Mouse (Mus musculus) CH12.LX (cell line): ENCODE results near the gene Frmd5. TPM values are rescaled to one million over a fixed set of nuclear protein-coding genes. Genes with fewer than 3 reads are reported as not detected.

Source experiments
- DNase-seq: peaks from one replicate; pipeline ENCODE4 v3.0.0-alpha.2; 2013; ENCODE audit errors: extremely low read depth
- H3K27ac ChIP-seq: 2 replicates; pipeline ENCODE4 v1.5.1; 2012; ENCODE audit warnings: low read depth, mild to moderate bottlenecking, control low read depth, moderate library complexity; ENCODE audit not compliant: insufficient read depth
- H3K27me3 ChIP-seq: replicated peaks from 2 replicates; pipeline ENCODE3; 2012; ENCODE audit warnings: inconsistent platforms
- H3K36me3 ChIP-seq, 2 experiments: replicated peaks in 1 of 2; 2 replicates each; pipeline versions ENCODE3 to v1.6.1; 2012; ENCODE audit warnings: inconsistent platforms in 1 of 2, low read length in 1 of 2, mild to moderate bottlenecking in 1 of 2, mixed read lengths in 1 of 2, moderate library complexity in 1 of 2; ENCODE audit not compliant: control insufficient read depth in 1 of 2, insufficient read depth in 1 of 2
- H3K4me1 ChIP-seq, 2 experiments: 2 replicates each; pipeline ENCODE4 v1.6.1; 2012; ENCODE audit warnings: inconsistent platforms in 1 of 2, moderate library complexity in 1 of 2; ENCODE audit not compliant: insufficient read depth in 2 of 2, control insufficient read depth in 1 of 2
- H3K4me2 ChIP-seq: 2 replicates; pipeline ENCODE4 v1.6.1; 2012; ENCODE audit warnings: low read depth, mild to moderate bottlenecking, control low read depth; ENCODE audit not compliant: poor library complexity, insufficient read depth, severe bottlenecking
- H3K4me3 ChIP-seq, 3 experiments: fragments of 150-350 bp in 1 of 3; sonication (generic) in 1 of 3; replicated peaks in 1 of 3; 2 replicates each; pipeline versions ENCODE3 to v1.5.1; 2011 to 2012; ENCODE audit warnings: low read depth in 2 of 3, low read length in 2 of 3, mild to moderate bottlenecking in 2 of 3, moderate library complexity in 2 of 3, control low read depth in 1 of 3, improper control_type of control experiment in 1 of 3, inconsistent platforms in 1 of 3, mixed read lengths in 1 of 3; ENCODE audit not compliant: poor library complexity in 1 of 3
- H3K79me2 ChIP-seq: replicated peaks from 2 replicates; pipeline ENCODE4 v1.6.1; 2012; ENCODE audit warnings: mild to moderate bottlenecking, moderate library complexity; ENCODE audit not compliant: control insufficient read depth, poor library complexity, insufficient read depth, severe bottlenecking; ENCODE audit errors: extremely low read depth
- H3K9ac ChIP-seq: 2 replicates; pipeline ENCODE4 v1.6.1; 2012; ENCODE audit warnings: low read depth, mild to moderate bottlenecking, control low read depth, moderate library complexity; ENCODE audit not compliant: insufficient read depth
- H3K9me3 ChIP-seq: replicated peaks from 2 replicates; pipeline ENCODE3; 2012; ENCODE audit warnings: low read length, inconsistent platforms, mixed read lengths
- E2F4 ChIP-seq: IDR thresholded peaks from 2 replicates; pipeline ENCODE4 v1.6.1; 2011; ENCODE audit warnings: low read depth, low read length, improper control_type of control experiment; ENCODE audit not compliant: insufficient replicate concordance
- ELF1 ChIP-seq: IDR thresholded peaks from 2 replicates; pipeline ENCODE4 v1.6.1; 2014; ENCODE audit warnings: low read depth, mild to moderate bottlenecking, inconsistent platforms, low read length, improper control_type of control experiment
- ETS1 ChIP-seq: conservative IDR thresholded peaks from 2 replicates; pipeline ENCODE4 v1.6.1; 2012; ENCODE audit warnings: low read depth, mild to moderate bottlenecking, inconsistent platforms, low read length, improper control_type of control experiment, moderate library complexity
- IRF4 ChIP-seq: IDR thresholded peaks from 2 replicates; pipeline ENCODE4 v1.6.1; 2014; ENCODE audit warnings: low read depth, mild to moderate bottlenecking, inconsistent platforms, low read length, improper control_type of control experiment
- JUND ChIP-seq: conservative IDR thresholded peaks from 2 replicates; pipeline ENCODE4 v1.6.1; 2011; ENCODE audit warnings: low read depth, low read length, improper control_type of control experiment
- MAX ChIP-seq: IDR thresholded peaks from 2 replicates; pipeline ENCODE4 v1.6.1; 2011; ENCODE audit warnings: low read length, improper control_type of control experiment
- MEF2A ChIP-seq: IDR thresholded peaks from 2 replicates; pipeline ENCODE4 v1.6.1; 2014; ENCODE audit warnings: low read depth, mild to moderate bottlenecking, inconsistent platforms, low read length, improper control_type of control experiment, borderline replicate concordance
- PAX5 ChIP-seq: IDR thresholded peaks from 2 replicates; pipeline ENCODE4 v1.6.1; 2012; ENCODE audit warnings: low read length, inconsistent platforms, mixed read lengths
- POLR2AphosphoS2 ChIP-seq: IDR thresholded peaks from 2 replicates; pipeline ENCODE4 v1.6.1; 2011; ENCODE audit warnings: low read depth, low read length, improper control_type of control experiment
- RAD21 ChIP-seq: IDR thresholded peaks from 2 replicates; pipeline ENCODE4 v1.6.1; 2011; ENCODE audit warnings: low read depth, mild to moderate bottlenecking, low read length, improper control_type of control experiment, moderate library complexity
- TBP ChIP-seq: conservative IDR thresholded peaks from 2 replicates; pipeline ENCODE4 v1.6.1; 2011; ENCODE audit warnings: low read depth, low read length, improper control_type of control experiment
- TCF12 ChIP-seq: IDR thresholded peaks from 2 replicates; pipeline ENCODE4 v1.6.1; 2014; ENCODE audit warnings: low read depth, mild to moderate bottlenecking, inconsistent platforms, low read length, improper control_type of control experiment
- USF2 ChIP-seq: conservative IDR thresholded peaks from 2 replicates; pipeline ENCODE4 v1.6.1; 2011; ENCODE audit warnings: low read depth, low read length, improper control_type of control experiment
- ZC3H11A ChIP-seq: IDR thresholded peaks from 2 replicates; pipeline ENCODE4 v1.6.1; 2012; ENCODE audit warnings: low read depth, mild to moderate bottlenecking, inconsistent platforms, low read length, improper control_type of control experiment
- ZKSCAN1 ChIP-seq: IDR thresholded peaks from 2 replicates; pipeline ENCODE4 v1.6.1; 2012; ENCODE audit warnings: low read depth, inconsistent platforms, low read length, improper control_type of control experiment, borderline replicate concordance
- ZMIZ1 ChIP-seq: IDR thresholded peaks from 2 replicates; pipeline ENCODE4 v1.6.1; 2012; ENCODE audit warnings: low read depth, mild to moderate bottlenecking, inconsistent platforms, low read length, improper control_type of control experiment
- dilution Hi-C: fragments of 300-500 bp; cut with MboI; formaldehyde crosslinking; loops from 2 replicates; pipeline ENCODE4 v1.14.3; 2020; ENCODE audit warnings: low sequenced_read_pairs; ENCODE audit not compliant: extremely low pct_unique_long_range_greater_than_20kb, extremely low pct_ligation_motif_present
- in situ Hi-C: fragments of 300-500 bp; cut with MboI; formaldehyde crosslinking; loops from 3 replicates; pipeline ENCODE4 v1.14.3; 2019; ENCODE audit warnings: low sequenced_read_pairs, low pct_ligation_motif_present, low pct_unique_long_range_greater_than_20kb, mixed read lengths
- polyA plus RNA-seq: library from polyadenylated mRNA; unstranded; fragments of >175 nt; gene quantifications from 2 replicates; pipeline ENCODE4 v1.2.1, GENCODE M21; 2012; ENCODE audit warnings: low read depth; ENCODE audit not compliant: insufficient read length
- total RNA-seq, 2 experiments: library from RNA; depleted of rRNA; stranded (reverse); fragments of 300-350 nt in 1 of 2; fragments of >200 nt in 1 of 2; gene quantifications; 2 replicates each; pipeline ENCODE4 v1.2.3; 2012 to 2014

Gene Frmd5
- total and polyA plus RNA-seq, 3 experiments, result 1.9 to 3.5 (median 3.2) TPM

DNA sequence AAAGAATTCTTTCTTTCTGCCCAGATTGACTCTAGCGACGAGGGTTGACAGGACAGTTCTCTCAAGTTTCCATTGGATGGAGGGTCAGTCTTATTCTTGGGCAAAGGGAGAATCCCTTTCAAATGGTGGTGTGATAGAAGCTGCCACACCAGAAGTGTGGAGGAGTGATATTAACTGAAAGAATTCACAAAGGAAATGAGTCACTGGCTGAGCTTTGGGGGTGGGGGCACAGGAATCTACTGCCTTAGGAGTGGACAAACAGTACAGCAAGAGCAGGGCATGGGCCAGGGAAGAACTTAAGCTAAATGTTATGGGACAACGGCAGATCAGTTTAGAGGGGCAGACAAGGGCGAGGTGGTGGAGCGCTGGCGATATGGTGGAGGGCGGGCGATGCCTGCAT lies 206.2 kb downstream of the Frmd5 start:
- dilution Hi-C loops (no loop called here), in situ Hi-C loops (no loop called here)
- H3K4me1 ChIP-seq, result no peaks in the 10 kb centered on the region; a peak in 1 of 4 replicates
- no peak overlapping the region for H3K27ac ChIP-seq
- no peak for DNase-seq
- peaks cover 4% of the 10 kb centered on the region for H3K27me3 ChIP-seq
- no peaks in the 10 kb centered on the region for H3K79me2 ChIP-seq
- no peak overlapping the region for H3K9ac ChIP-seq
- TF ChIP-seq POLR2AphosphoS2 (no peak), ELF1 (no peak), USF2 (no peak), ZKSCAN1 (no peak), TCF12 (no peak), MEF2A (no peak), IRF4 (no peak), JUND (no peak), TBP (no peak), E2F4 (no peak)
- no peak overlapping the region for H3K4me3 ChIP-seq
- H3K9me3 ChIP-seq, result no peaks in the 10 kb centered on the region
- H3K36me3 ChIP-seq, result no peaks in the 10 kb centered on the region
- H3K4me2 ChIP-seq, result no peak overlapping the region

DNA sequence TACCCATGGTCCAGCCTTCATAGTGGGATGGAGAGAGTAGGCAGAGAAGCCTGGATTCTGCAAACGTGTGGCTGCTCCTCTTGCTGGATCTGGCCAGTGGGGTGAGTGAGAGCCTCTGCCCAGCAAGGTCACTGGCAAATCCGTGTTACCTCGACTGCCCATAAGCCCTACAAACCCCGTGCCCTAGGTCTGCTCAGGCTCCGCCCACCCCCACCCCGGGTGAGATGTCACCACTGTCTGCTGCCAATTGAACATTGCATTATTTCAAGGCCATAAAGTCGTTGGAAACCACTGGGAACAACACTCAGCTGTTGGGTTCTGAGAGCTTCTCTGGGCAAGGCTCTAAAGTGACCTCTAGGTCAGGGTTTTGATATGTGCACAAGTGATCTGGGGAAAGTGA lies 208.6 kb downstream of the Frmd5 start:
- no peak overlapping the region for H3K9ac ChIP-seq
- TF ChIP-seq ETS1, result no peak
- TF ChIP-seq RAD21, result no peak
- no peak for TF ChIP-seq ZMIZ1
- no peak for TF ChIP-seq ZKSCAN1
- no peak for TF ChIP-seq PAX5
- no peak for TF ChIP-seq USF2
- no peak for TF ChIP-seq MAX
- TF ChIP-seq ZC3H11A, result no peak
- no peak overlapping the region for H3K27ac ChIP-seq
- in situ Hi-C loops (no loop called here), dilution Hi-C loops (no loop called here)
- H3K79me2 ChIP-seq, result no peaks in the 10 kb centered on the region
- no peak overlapping the region for H3K4me3 ChIP-seq
- H3K27me3 ChIP-seq, result no peaks in the 10 kb centered on the region
- H3K4me2 ChIP-seq, result no peak overlapping the region
- no peaks in the 10 kb centered on the region; a peak in 2 of 4 replicates for H3K4me1 ChIP-seq
- DNase-seq, result no peak
- H3K36me3 ChIP-seq, result no peaks in the 10 kb centered on the region
- no peaks in the 10 kb centered on the region for H3K9me3 ChIP-seq
